8 mouse cellular contexts compared by ENCODE assay signal in the genomic region with DNA sequence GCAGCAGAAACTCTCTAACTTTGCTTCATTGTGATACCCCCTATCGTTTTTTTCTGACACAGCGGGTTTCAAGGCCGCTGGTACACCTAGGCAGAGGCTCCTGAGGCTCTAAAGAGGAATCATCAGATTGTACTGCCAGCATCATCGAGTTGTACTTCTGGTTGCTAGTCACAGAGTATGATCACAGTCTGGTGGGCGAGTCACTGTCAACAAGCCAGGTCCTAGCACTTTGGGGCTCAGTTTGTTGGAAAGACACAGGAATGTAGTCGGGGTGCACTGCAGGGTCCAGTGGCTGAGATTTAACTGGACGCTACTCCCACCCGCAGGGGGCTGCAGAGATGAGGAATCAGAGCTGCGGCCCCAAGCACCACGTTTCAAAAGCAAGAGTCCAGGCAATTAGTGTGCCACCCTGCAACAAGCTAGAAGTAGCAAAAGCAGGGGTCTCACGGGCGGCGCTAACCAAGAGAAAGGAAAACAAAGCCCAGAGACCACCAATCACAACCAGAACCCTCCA. TPM values are rescaled to one million over a fixed set of nuclear protein-coding genes. Genes with fewer than 3 reads are reported as not detected.
A peak's percentile ranks its signal among the peaks of the same experiment; 100 is the strongest.
DNase-seq lines count a peak whose midpoint lies in the region; ATAC-seq and TF ChIP-seq lines count a peak whose summit lies in the region.

No protein-coding gene starts in this region.

- peak overlapping the region; percentile 60; the same call in 1 of the 2 replicates for H3K9ac ChIP-seq in kidney, postnatal 0 days (ENCODE audit: low read depth, low read length)
- peak overlapping the region; percentile 37 for H3K9ac ChIP-seq in neural tube, embryonic 15.5 days (replicated peaks)

- peak overlapping the region; percentile 63 for H3K4me2 ChIP-seq in kidney, postnatal 0 days (ENCODE audit: low read length)
- peak overlapping the region; percentile 63 for H3K4me2 ChIP-seq in neural tube, embryonic 15.5 days

- intact Hi-C loops in left cerebral cortex, postnatal 10 days (cut with DNase I): no loop called here

- no peaks in the 10 kb centered on the region for H3K27me3 ChIP-seq in forebrain, embryonic 10.5 days (ENCODE audit: poor library complexity, severe bottlenecking)
- H3K27me3 ChIP-seq in kidney, postnatal 0 days (ENCODE audit: insufficient read depth, low read length): no peaks in the 10 kb centered on the region
- no peaks in the 10 kb centered on the region for H3K27me3 ChIP-seq in neural tube, embryonic 15.5 days (replicated peaks)

- peak overlapping the region; percentile 58 for H3K4me3 ChIP-seq in forebrain, embryonic 10.5 days
- peak overlapping the region; percentile 46 for H3K4me3 ChIP-seq in kidney, postnatal 0 days (replicated peaks; ENCODE audit: low read depth, low read length)
- H3K4me3 ChIP-seq in neural tube, embryonic 15.5 days (replicated peaks): peak overlapping the region; percentile 48

- no peaks in the 10 kb centered on the region for H3K36me3 ChIP-seq in forebrain, embryonic 10.5 days (replicated peaks)
- H3K36me3 ChIP-seq in kidney, postnatal 0 days (ENCODE audit: insufficient read depth, low read length): no peaks in the 10 kb centered on the region
- H3K36me3 ChIP-seq in neural tube, embryonic 15.5 days: 0 out of 2 replicates have a peak, but pooled peaks cover 3% of the 10 kb centered on the region

- no peaks in the 10 kb centered on the region for H3K4me1 ChIP-seq in forebrain, embryonic 10.5 days
- H3K4me1 ChIP-seq in kidney, postnatal 0 days (replicated peaks; ENCODE audit: insufficient read depth, low read length): no peaks in the 10 kb centered on the region
- H3K4me1 ChIP-seq in neural tube, embryonic 15.5 days: peaks cover 5% of the 10 kb centered on the region; the same call in 1 of the 2 replicates

- H3K9me3 ChIP-seq in forebrain, embryonic 10.5 days: no peaks in the 10 kb centered on the region
- no peaks in the 10 kb centered on the region for H3K9me3 ChIP-seq in kidney, postnatal 0 days (replicated peaks; ENCODE audit: low read length)
- no peaks in the 10 kb centered on the region for H3K9me3 ChIP-seq in neural tube, embryonic 15.5 days (replicated peaks)

- peak overlapping the region; percentile 88 for H3K27ac ChIP-seq in forebrain, embryonic 10.5 days
- H3K27ac ChIP-seq in kidney, postnatal 0 days: peak overlapping the region; percentile 36; the same call in 1 of the 2 replicates
- peak overlapping the region; percentile 80 for H3K27ac ChIP-seq in neural tube, embryonic 15.5 days (replicated peaks)

- WGBS in forebrain, embryonic 10.5 days: 14% methylated on average over 13 of the region's 13 CpGs
- WGBS in kidney, postnatal 0 days: 34% methylated on average over 13 of the region's 13 CpGs
- WGBS in neural tube, embryonic 15.5 days: 24% methylated on average over 12 of the region's 13 CpGs

- TF ChIP-seq CTCF in kidney, postnatal 0 days (IDR thresholded peaks at IDR 0.05; ENCODE audit: low read depth): no peak; the same call in 1 of the 2 replicates

- DNase-seq in gastrocnemius, adult 18-20 months (ENCODE audit: low spot score): peak; percentile 1
- DNase-seq in gastrocnemius, adult 8-10 months (ENCODE audit: low spot score in 2 of 2): no peak
- DNase-seq in 416B (ENCODE audit: low read depth): peak; percentile 13
- DNase-seq in forebrain, embryonic 10.5 days (ENCODE audit: extremely low spot score, low spot score): no peak
- DNase-seq in kidney, postnatal 0 days (ENCODE audit: low spot score): peak; percentile 40
- DNase-seq in adrenal gland, adult 8-10 months: no peak
- no peak for DNase-seq in left cerebral cortex, postnatal 10 days (ENCODE audit: extremely low spot score in 1 of 2, low spot score in 2 of 2)

- ATAC-seq in kidney, postnatal 0 days (replicated peaks; ENCODE audit: low FRiP score, low read depth): no peak
- no peak; the same call in 1 of the 2 replicates for ATAC-seq in neural tube, embryonic 15.5 days (ENCODE audit: low FRiP score)

RNA-seq across cellular contexts. Expression of gene Ebp, which starts 1.1 kb away (rescaled TPM):
- 1 to 10 TPM; 6.8 to 8.3 TPM for total RNA-seq in gastrocnemius, adult 18-20 months (2021)
- 1 to 10 TPM; 5.4 to 8.3 (median 7.0) TPM for total RNA-seq in gastrocnemius, adult 8-10 months (2022)
- polyA plus RNA-seq in forebrain, embryonic 10.5 days (2016; fragmentation: Nextera tagmentation; extraction: Ambion mirVana): 27.7 and 30.9 TPM in 2 replicates
- polyA plus RNA-seq in kidney, postnatal 0 days (2015; fragmentation: Nextera tagmentation; extraction: Ambion mirVana): 50.9 and 54.2 TPM in 2 replicates
- polyA plus RNA-seq in neural tube, embryonic 15.5 days (2015; fragmentation: Nextera tagmentation; extraction: Ambion mirVana): 32.1 and 36.2 TPM in 2 replicates
- 10 to 100 TPM; 43.7 to 68.7 (median 57.6) TPM for total RNA-seq in adrenal gland, adult 8-10 months (2022)
- 10 to 100 TPM; 27.5 to 29.8 TPM for total RNA-seq in left cerebral cortex, postnatal 10 days (2021)

RNA-seq across cellular contexts. Expression of gene Porcn, which starts 14.1 kb away (rescaled TPM):
- 1 to 10 TPM; 4.3 to 4.4 TPM for total RNA-seq in gastrocnemius, adult 18-20 months (2021)
- total RNA-seq in gastrocnemius, adult 8-10 months (2022): 1 to 10 TPM; 3.3 to 5.1 (median 4.2) TPM
- polyA plus RNA-seq in forebrain, embryonic 10.5 days (2016; fragmentation: Nextera tagmentation; extraction: Ambion mirVana): 12.1 and 12.8 TPM in 2 replicates
- 7.7 and 8.9 TPM in 2 replicates for polyA plus RNA-seq in kidney, postnatal 0 days (2015; fragmentation: Nextera tagmentation; extraction: Ambion mirVana)
- polyA plus RNA-seq in neural tube, embryonic 15.5 days (2015; fragmentation: Nextera tagmentation; extraction: Ambion mirVana): 41.9 and 48.9 TPM in 2 replicates
- 10 to 100 TPM in 2 of 4 experiments, 1 to 10 TPM in 2; 7.4 to 16.0 (median 12.3) TPM for total RNA-seq in adrenal gland, adult 8-10 months (2022)
- total RNA-seq in left cerebral cortex, postnatal 10 days (2021): 10 to 100 TPM; 65.8 to 67.9 TPM

RNA-seq across cellular contexts. Expression of gene Tbc1d25, which starts 16.2 kb away (rescaled TPM):
- 1 to 10 TPM; 2.7 to 4.1 TPM for total RNA-seq in gastrocnemius, adult 18-20 months (2021)
- 1 to 10 TPM; 2.3 to 3.6 (median 3.0) TPM for total RNA-seq in gastrocnemius, adult 8-10 months (2022)
- polyA plus RNA-seq in forebrain, embryonic 10.5 days (2016; fragmentation: Nextera tagmentation; extraction: Ambion mirVana): 9.8 and 10.4 TPM in 2 replicates
- 9.6 and 10.4 TPM in 2 replicates for polyA plus RNA-seq in kidney, postnatal 0 days (2015; fragmentation: Nextera tagmentation; extraction: Ambion mirVana)
- 22.7 and 23.3 TPM in 2 replicates for polyA plus RNA-seq in neural tube, embryonic 15.5 days (2015; fragmentation: Nextera tagmentation; extraction: Ambion mirVana)
- 10 to 100 TPM in 2 of 4 experiments, 1 to 10 TPM in 2; 9.0 to 10.1 (median 10.0) TPM for total RNA-seq in adrenal gland, adult 8-10 months (2022)
- 10 to 100 TPM; 14.4 to 17.7 TPM for total RNA-seq in left cerebral cortex, postnatal 10 days (2021)

RNA-seq across cellular contexts. Expression of gene Rbm3, which starts 46.5 kb away (rescaled TPM):
- total RNA-seq in gastrocnemius, adult 18-20 months (2021): 10 to 100 TPM; 48.0 to 90.4 TPM
- total RNA-seq in gastrocnemius, adult 8-10 months (2022): 100 to 1,000 TPM in 1 of 4 experiments, 10 to 100 TPM in 3; 45.7 to 121 (median 61.8) TPM
- polyA plus RNA-seq in forebrain, embryonic 10.5 days (2016; fragmentation: Nextera tagmentation; extraction: Ambion mirVana): 465 and 505 TPM in 2 replicates
- 766 and 794 TPM in 2 replicates for polyA plus RNA-seq in kidney, postnatal 0 days (2015; fragmentation: Nextera tagmentation; extraction: Ambion mirVana)
- 309 and 341 TPM in 2 replicates for polyA plus RNA-seq in neural tube, embryonic 15.5 days (2015; fragmentation: Nextera tagmentation; extraction: Ambion mirVana)
- total RNA-seq in adrenal gland, adult 8-10 months (2022): 100 to 1,000 TPM in 3 of 4 experiments, 10 to 100 TPM in 1; 63.7 to 233 (median 151) TPM
- total RNA-seq in left cerebral cortex, postnatal 10 days (2021): 100 to 1,000 TPM; 268 to 306 TPM

RNA-seq across cellular contexts. Expression of gene Wdr13, which starts 59.5 kb away (rescaled TPM):
- total RNA-seq in gastrocnemius, adult 18-20 months (2021): 10 to 100 TPM in 1 of 2 experiments, 1 to 10 TPM in 1; 8.7 to 10.1 TPM
- total RNA-seq in gastrocnemius, adult 8-10 months (2022): 10 to 100 TPM in 2 of 4 experiments, 1 to 10 TPM in 2; 8.7 to 10.4 (median 9.6) TPM
- 23.7 and 24.4 TPM in 2 replicates for polyA plus RNA-seq in forebrain, embryonic 10.5 days (2016; fragmentation: Nextera tagmentation; extraction: Ambion mirVana)
- 17.9 and 19.5 TPM in 2 replicates for polyA plus RNA-seq in kidney, postnatal 0 days (2015; fragmentation: Nextera tagmentation; extraction: Ambion mirVana)
- 56.2 and 64.9 TPM in 2 replicates for polyA plus RNA-seq in neural tube, embryonic 15.5 days (2015; fragmentation: Nextera tagmentation; extraction: Ambion mirVana)
- 10 to 100 TPM; 55.3 to 98.1 (median 71.7) TPM for total RNA-seq in adrenal gland, adult 8-10 months (2022)
- total RNA-seq in left cerebral cortex, postnatal 10 days (2021): 100 to 1,000 TPM; 231 to 242 TPM

Comparison
In these comparisons a context has a peak if more than half of its experiments do, and no peak if none do; other contexts are left out.
1. DNase-seq: peak in gastrocnemius, adult 18-20 months (single experiment), 416B (single experiment) and kidney, postnatal 0 days (single experiment); none in gastrocnemius, adult 8-10 months (0 of 2), forebrain, embryonic 10.5 days (single experiment), adrenal gland, adult 8-10 months (single experiment) and left cerebral cortex, postnatal 10 days (0 of 2).
2. H3K27ac ChIP-seq: peak in every context shown above with its lines; median percentile 88 in forebrain, embryonic 10.5 days; 80 in neural tube, embryonic 15.5 days; 36 in kidney, postnatal 0 days.
3. Peak in every context shown above with its lines, with median percentiles within 50 percentile points of each other: H3K4me3 ChIP-seq.